Mouse (Mus musculus) adrenal gland, adult 18-20 months (tissue): ENCODE results near the gene Slc2a6. TPM values are rescaled to one million over a fixed set of nuclear protein-coding genes. Genes with fewer than 3 reads are reported as not detected.

ENCODE experiments used
- total RNA-seq, 2 experiments: library from RNA; stranded (reverse); gene quantifications; 1 replicate in 1 of 2; 2 replicates in 1 of 2; pipeline ENCODE4 v1.2.3; 2021

Slc2a6 gene
- total RNA-seq, 2 experiments from 2014 or later: 0.33 to 1.1 TPM

Other genes starting within 250 kb of the Slc2a6 start
- not detected for gene Abo, start 163.0 kb downstream of the Slc2a6 start, total RNA-seq
- 10 to 100 TPM; 25.9 to 35.5 TPM for gene Surf6, start 125.1 kb downstream of the Slc2a6 start, total RNA-seq
- gene Med22, start 117.3 kb downstream of the Slc2a6 start, total RNA-seq: 10 to 100 TPM; 49.6 to 51.7 TPM
- gene Rpl7a, start 117.2 kb downstream of the Slc2a6 start, total RNA-seq: 100 to 1,000 TPM; 490 to 502 TPM
- 10 to 100 TPM; 38.8 to 43.5 TPM for gene Surf2, start 111.6 kb downstream of the Slc2a6 start, total RNA-seq
- gene Surf1, start 111.5 kb downstream of the Slc2a6 start, total RNA-seq: 100 to 1,000 TPM; 108 to 115 TPM
- gene Surf4, start 94.1 kb downstream of the Slc2a6 start, total RNA-seq: 100 to 1,000 TPM; 129 to 195 TPM
- gene Stkld1, start 94.0 kb downstream of the Slc2a6 start, total RNA-seq: under 1 TPM; 0.19 to 0.63 TPM
- 10 to 100 TPM; 38.5 to 41.3 TPM for gene Rexo4, start 63.6 kb downstream of the Slc2a6 start, total RNA-seq
- not detected for gene Adamts13, start 54.6 kb downstream of the Slc2a6 start, total RNA-seq
- gene Cacfd1, start 18.1 kb downstream of the Slc2a6 start, total RNA-seq: 10 to 100 TPM; 46.9 to 62.8 TPM
- not detected for gene Mymk, start 44.2 kb upstream of the Slc2a6 start, total RNA-seq
- 10 to 100 TPM; 20.4 to 23.7 TPM for gene Adamtsl2, start 51.4 kb upstream of the Slc2a6 start, total RNA-seq
- 1 to 10 TPM; 2.4 to 2.9 TPM for gene Fam163b, start 114.5 kb upstream of the Slc2a6 start, total RNA-seq
- gene Dbh, start 137.2 kb upstream of the Slc2a6 start, total RNA-seq: 100 to 1,000 TPM; 311 to 388 TPM
- gene Sardh, start 220.3 kb upstream of the Slc2a6 start, total RNA-seq: 1 to 10 TPM; 7.0 to 9.2 TPM